Comparison of ENCODE assay signal across 15 mouse cellular contexts in genomic region chr17:25257804-25258261, GRCm38 (mm10). TPM values are rescaled to one million over a fixed set of nuclear protein-coding genes. Genes with fewer than 3 reads are reported as not detected.
DNase-seq lines count a peak whose midpoint lies in the region; ATAC-seq and TF ChIP-seq lines count a peak whose summit lies in the region.
"Had no signal": no experiment of that assay in that cellular context is flagged by ENCODE, and none has a peak within 500 bp of the region (broad histone marks: within the 10 kb centered on the region; RNA-seq: fewer than 3 reads in every experiment).

No protein-coding gene starts in this region.

- peak; percentile 57 for DNase-seq in midbrain, embryonic 14.5 days
- DNase-seq in midbrain, embryonic 11.5 days (ENCODE audit: low spot score, missing footprints): no peak
- DNase-seq in MEL (ENCODE audit: low read depth, low spot score): peak; percentile 65
- DNase-seq in thymus, postnatal 10 days (ENCODE audit: low spot score in 2 of 2): peak; percentile 57 to 73
- no peak for DNase-seq in heart, postnatal 4 days
- no peak for DNase-seq in kidney, adult 11 months
- DNase-seq: cerebellum, adult 9-11 months; gastrocnemius, postnatal 14 days; kidney, adult 18-20 months had no signal

- peaks cover 37% of the 10 kb centered on the region for H3K4me1 ChIP-seq in midbrain, embryonic 14.5 days (ENCODE audit: control insufficient read depth, insufficient read depth, low read length)
- H3K4me1 ChIP-seq in midbrain, embryonic 11.5 days (ENCODE audit: control insufficient read depth, insufficient read depth, low read length): peaks cover 29% of the 10 kb centered on the region
- peaks cover 0 to 9% of the 10 kb centered on the region in 2 experiments; a peak in 2 of 4 replicates for H3K4me1 ChIP-seq in MEL (ENCODE audit: control insufficient read depth in 1 of 2, insufficient read depth in 2 of 2, low read length in 2 of 2)

- no peak for TF ChIP-seq POLR2A in MEL (IDR thresholded peaks at IDR 0.05; ENCODE audit: control insufficient read depth in 1 of 2, insufficient read depth in 1 of 2, low read depth in 1 of 2, low read length in 2 of 2, poor library complexity in 1 of 2)

- TF ChIP-seq RAD21 in MEL (IDR thresholded peaks at IDR 0.05; ENCODE audit: low read depth, low read length): no peak

- H3K27ac ChIP-seq in midbrain, embryonic 14.5 days (replicated peaks; ENCODE audit: low read depth, low read length): no peak overlapping the region
- H3K27ac ChIP-seq in midbrain, embryonic 11.5 days (ENCODE audit: low read depth, low read length): no peak overlapping the region
- no peak overlapping the region for H3K27ac ChIP-seq in MEL (ENCODE audit: control insufficient read depth, low read depth, low read length)
- H3K27ac ChIP-seq: macrophage had no signal

- no peak for ATAC-seq in midbrain, embryonic 14.5 days (ENCODE audit: low FRiP score, low TSS enrichment)
- ATAC-seq in midbrain, embryonic 11.5 days (ENCODE audit: low FRiP score): no peak
- ATAC-seq in granulocyte monocyte progenitor cell, adult 5-6 weeks (replicated peaks; ENCODE audit: poor library complexity, severe bottlenecking): peak; percentile 35; the same call in 1 of the 2 replicates
- ATAC-seq: Patski had no signal

- H3K9me3 ChIP-seq in midbrain, embryonic 14.5 days (ENCODE audit: control insufficient read depth, low read length): no peaks in the 10 kb centered on the region
- H3K9me3 ChIP-seq in midbrain, embryonic 11.5 days (ENCODE audit: control insufficient read depth, low read length): no peaks in the 10 kb centered on the region
- H3K9me3 ChIP-seq in MEL (replicated peaks; ENCODE audit: insufficient read depth, low read length): no peaks in the 10 kb centered on the region

- no peaks in the 10 kb centered on the region for H3K79me2 ChIP-seq in MEL (ENCODE audit: control insufficient read depth, insufficient read depth, low read length, poor library complexity)

- H3K9ac ChIP-seq in midbrain, embryonic 14.5 days (replicated peaks; ENCODE audit: low read length): no peak overlapping the region; the same call in 1 of the 2 replicates
- H3K9ac ChIP-seq in midbrain, embryonic 11.5 days (ENCODE audit: low read length): no peak overlapping the region
- no peak overlapping the region for H3K9ac ChIP-seq in MEL (ENCODE audit: control insufficient read depth, low read depth, low read length, poor library complexity, severe bottlenecking)

- 51% methylated on average over 6 of the region's 6 CpGs for WGBS in midbrain, embryonic 14.5 days
- WGBS in midbrain, embryonic 11.5 days: 59% methylated on average over 6 of the region's 6 CpGs

- no peak for TF ChIP-seq CTCF in MEL (IDR thresholded peaks at IDR 0.05 in 2 of 3, conservative IDR thresholded peaks at IDR 0.05 in 1 of 3; ENCODE audit: control insufficient read depth in 1 of 3, insufficient read depth in 1 of 3, low read depth in 2 of 3, low read length in 3 of 3, poor library complexity in 1 of 3, severe bottlenecking in 1 of 3)

- no peak for TF ChIP-seq EP300 in MEL (IDR thresholded peaks at IDR 0.05; ENCODE audit: low read depth in 1 of 2, low read length in 2 of 2)

- H3K27me3 ChIP-seq in midbrain, embryonic 14.5 days (ENCODE audit: control insufficient read depth, insufficient read depth, low read length): peaks cover 10% of the 10 kb centered on the region; the same call in 1 of the 2 replicates
- H3K27me3 ChIP-seq in midbrain, embryonic 11.5 days (ENCODE audit: control insufficient read depth, insufficient read depth, low read length): peaks cover 13% of the 10 kb centered on the region
- H3K27me3 ChIP-seq in MEL (ENCODE audit: control insufficient read depth in 1 of 2, insufficient read depth in 2 of 2, low read length in 2 of 2): no peaks in the 10 kb centered on the region
- H3K27me3 ChIP-seq: Patski had no signal

- peaks cover 27% of the 10 kb centered on the region for H3K36me3 ChIP-seq in midbrain, embryonic 14.5 days (ENCODE audit: control insufficient read depth, insufficient read depth, low read length)
- H3K36me3 ChIP-seq in midbrain, embryonic 11.5 days (ENCODE audit: control insufficient read depth, insufficient read depth, low read length): peaks cover 6% of the 10 kb centered on the region
- H3K36me3 ChIP-seq in MEL (ENCODE audit: control insufficient read depth in 1 of 2, insufficient read depth in 2 of 2, low read length in 2 of 2): peaks cover 0 to 3% of the 10 kb centered on the region in 2 experiments; a peak in 2 of 4 replicates

- H3K4me2 ChIP-seq in midbrain, embryonic 14.5 days (ENCODE audit: low read length): no peak overlapping the region
- H3K4me2 ChIP-seq in midbrain, embryonic 11.5 days: no peak overlapping the region

- no peak overlapping the region for H3K4me3 ChIP-seq in midbrain, embryonic 14.5 days (replicated peaks; ENCODE audit: low read depth, low read length)
- H3K4me3 ChIP-seq in midbrain, embryonic 11.5 days (ENCODE audit: low read depth, low read length): no peak overlapping the region
- H3K4me3 ChIP-seq in MEL (ENCODE audit: control insufficient read depth in 1 of 2, insufficient read depth in 1 of 2, low read depth in 2 of 2, low read length in 2 of 2): no peak overlapping the region

TF ChIP-seq in MEL, 35 proteins besides CTCF, POLR2A, EP300 and RAD21:
- peak; percentile 86; the same call in 1 of the 2 replicates for TF ChIP-seq JUND (IDR thresholded peaks at IDR 0.05; ENCODE audit: low read depth, low read length)
- TF ChIP-seq MXI1 (IDR thresholded peaks at IDR 0.05; ENCODE audit: low read depth, low read length): no peak
- no peak for TF ChIP-seq GABPA (IDR thresholded peaks at IDR 0.05; ENCODE audit: low read depth, low read length)
- TF ChIP-seq NRF1 (IDR thresholded peaks at IDR 0.05; ENCODE audit: insufficient read depth, low read depth, low read length, poor library complexity, severe bottlenecking): no peak
- TF ChIP-seq NELFE (IDR thresholded peaks at IDR 0.05; ENCODE audit: low read depth, low read length): no peak
- TF ChIP-seq MYB (IDR thresholded peaks at IDR 0.05; ENCODE audit: low read depth, low read length): no peak
TF ChIP-seq in MEL: peak in this region for 1.

RNA-seq across cellular contexts. Expression of gene Baiap3, which starts 1.7 kb away (rescaled TPM):
- polyA plus RNA-seq in midbrain, embryonic 14.5 days (2014; fragmentation: Nextera tagmentation; extraction: Ambion mirVana): 11.6 and 17.7 TPM in 2 replicates
- polyA plus RNA-seq in midbrain, embryonic 11.5 days (2014; fragmentation: Nextera tagmentation; extraction: Ambion mirVana): 1.3 and 1.4 TPM in 2 replicates
- 0.08 and 0.13 TPM in 2 replicates for total RNA-seq in MEL (2012; rRNA removed)
- under 1 TPM in 1 of 2 experiments, not detected in 1; 0.14 TPM for polyA plus RNA-seq in MEL (2012; ENCODE audit: insufficient read depth in 1 of 2, insufficient read length in 2 of 2, low read depth in 1 of 2, low replicate concordance in 2 of 2, missing spikeins in 1 of 2)
- total RNA-seq in granulocyte monocyte progenitor cell, adult 5-6 weeks (2014; fragmentation: Nextera tagmentation): 7.6 and 9.1 TPM in 2 replicates
- total RNA-seq in granulocyte monocyte progenitor cell, adult 5-6 weeks (2017): 3.8 and 11.9 TPM in 2 replicates
- under 1 TPM; 0.14 to 0.31 TPM for total RNA-seq in heart, postnatal 4 days (2021)
- polyA plus RNA-seq: macrophage had no signal

RNA-seq across cellular contexts. Expression of gene Ube2i, which starts 16.6 kb away (rescaled TPM):
- 505 and 564 TPM in 2 replicates for polyA plus RNA-seq in midbrain, embryonic 14.5 days (2014; fragmentation: Nextera tagmentation; extraction: Ambion mirVana)
- 863 and 877 TPM in 2 replicates for polyA plus RNA-seq in midbrain, embryonic 11.5 days (2014; fragmentation: Nextera tagmentation; extraction: Ambion mirVana)
- total RNA-seq in MEL (2012; rRNA removed): 457 and 464 TPM in 2 replicates
- 100 to 1,000 TPM in 1 of 2 experiments, not detected in 1; 564 TPM for polyA plus RNA-seq in MEL (2012; ENCODE audit: insufficient read depth in 1 of 2, insufficient read length in 2 of 2, low read depth in 1 of 2, low replicate concordance in 2 of 2, missing spikeins in 1 of 2)
- total RNA-seq in granulocyte monocyte progenitor cell, adult 5-6 weeks (2014; fragmentation: Nextera tagmentation): 356 and 387 TPM in 2 replicates
- total RNA-seq in granulocyte monocyte progenitor cell, adult 5-6 weeks (2017): 268 and 276 TPM in 2 replicates
- 100 to 1,000 TPM; 219 to 221 TPM for total RNA-seq in heart, postnatal 4 days (2021)

RNA-seq across cellular contexts. Expression of gene Tsr3, which starts 17.9 kb away (rescaled TPM):
- 52.1 and 56.9 TPM in 2 replicates for polyA plus RNA-seq in midbrain, embryonic 14.5 days (2014; fragmentation: Nextera tagmentation; extraction: Ambion mirVana)
- 62.5 and 64.3 TPM in 2 replicates for polyA plus RNA-seq in midbrain, embryonic 11.5 days (2014; fragmentation: Nextera tagmentation; extraction: Ambion mirVana)
- 35.2 and 37.4 TPM in 2 replicates for total RNA-seq in MEL (2012; rRNA removed)
- polyA plus RNA-seq in MEL (2012; ENCODE audit: insufficient read depth in 1 of 2, insufficient read length in 2 of 2, low read depth in 1 of 2, low replicate concordance in 2 of 2, missing spikeins in 1 of 2): 10 to 100 TPM in 1 of 2 experiments, not detected in 1; 50.5 TPM
- total RNA-seq in granulocyte monocyte progenitor cell, adult 5-6 weeks (2014; fragmentation: Nextera tagmentation): 10.9 and 17.1 TPM in 2 replicates
- total RNA-seq in granulocyte monocyte progenitor cell, adult 5-6 weeks (2017): 23.6 and 27.8 TPM in 2 replicates
- 10 to 100 TPM; 12.7 to 14.0 TPM for total RNA-seq in heart, postnatal 4 days (2021)

RNA-seq across cellular contexts. Expression of gene Gnptg, which starts 17.9 kb away (rescaled TPM):
- 79.0 and 83.9 TPM in 2 replicates for polyA plus RNA-seq in midbrain, embryonic 14.5 days (2014; fragmentation: Nextera tagmentation; extraction: Ambion mirVana)
- polyA plus RNA-seq in midbrain, embryonic 11.5 days (2014; fragmentation: Nextera tagmentation; extraction: Ambion mirVana): 59.5 and 63.2 TPM in 2 replicates
- 7.7 and 8.7 TPM in 2 replicates for total RNA-seq in MEL (2012; rRNA removed)
- 10 to 100 TPM in 1 of 2 experiments, not detected in 1; 10.8 TPM for polyA plus RNA-seq in MEL (2012; ENCODE audit: insufficient read depth in 1 of 2, insufficient read length in 2 of 2, low read depth in 1 of 2, low replicate concordance in 2 of 2, missing spikeins in 1 of 2)
- total RNA-seq in granulocyte monocyte progenitor cell, adult 5-6 weeks (2014; fragmentation: Nextera tagmentation): 10.9 and 19.2 TPM in 2 replicates
- 23.7 and 27.8 TPM in 2 replicates for total RNA-seq in granulocyte monocyte progenitor cell, adult 5-6 weeks (2017)
- 10 to 100 TPM; 11.2 to 14.9 TPM for total RNA-seq in heart, postnatal 4 days (2021)

RNA-seq across cellular contexts. Expression of gene Prss34, which starts 40.4 kb away (rescaled TPM):
- not detected in 2 replicates for polyA plus RNA-seq in midbrain, embryonic 14.5 days (2014; fragmentation: Nextera tagmentation; extraction: Ambion mirVana)
- polyA plus RNA-seq in midbrain, embryonic 11.5 days (2014; fragmentation: Nextera tagmentation; extraction: Ambion mirVana): not detected in 2 replicates
- total RNA-seq in MEL (2012; rRNA removed): not detected in 2 replicates
- not detected for polyA plus RNA-seq in MEL (2012; ENCODE audit: insufficient read depth in 1 of 2, insufficient read length in 2 of 2, low read depth in 1 of 2, low replicate concordance in 2 of 2, missing spikeins in 1 of 2)
- 2.4 and 94.9 TPM in 2 replicates for total RNA-seq in granulocyte monocyte progenitor cell, adult 5-6 weeks (2014; fragmentation: Nextera tagmentation)
- total RNA-seq in granulocyte monocyte progenitor cell, adult 5-6 weeks (2017): 21.6 and 23.7 TPM in 2 replicates
- 1 to 10 TPM; 1.9 to 2.4 TPM for total RNA-seq in heart, postnatal 4 days (2021)
- total RNA-seq: layer of hippocampus, postnatal 10 days had no signal
- polyA plus RNA-seq: embryonic facial prominence, embryonic 11.5 days; forebrain, embryonic 11.5 days; Patski had no signal

Comparison
In these comparisons a context has a peak if more than half of its experiments do, and no peak if none do; other contexts are left out.
1. DNase-seq: peak in midbrain, embryonic 14.5 days (single experiment), MEL (single experiment) and thymus, postnatal 10 days (2 of 2); none in midbrain, embryonic 11.5 days (single experiment), heart, postnatal 4 days (single experiment) and kidney, adult 11 months (single experiment).